Mouse (Mus musculus) heart, adult 2 months (tissue): ENCODE measurements around the gene 1700080O16Rik.

Experiments used
- CTCF ChIP-seq: fragments of 200-600 bp; IDR thresholded peaks from 2 replicates; pipeline ENCODE4 v1.8.1; 2022; ENCODE audit warnings: antibody characterized with exemption, mild to moderate bottlenecking, moderate library complexity
- EP300 ChIP-seq: fragments of 200-500 bp; IDR thresholded peaks from 2 replicates; pipeline ENCODE4 v1.6.1; 2011; ENCODE audit warnings: low read depth, low read length, control low read depth; ENCODE audit not compliant: insufficient read depth

DNA sequence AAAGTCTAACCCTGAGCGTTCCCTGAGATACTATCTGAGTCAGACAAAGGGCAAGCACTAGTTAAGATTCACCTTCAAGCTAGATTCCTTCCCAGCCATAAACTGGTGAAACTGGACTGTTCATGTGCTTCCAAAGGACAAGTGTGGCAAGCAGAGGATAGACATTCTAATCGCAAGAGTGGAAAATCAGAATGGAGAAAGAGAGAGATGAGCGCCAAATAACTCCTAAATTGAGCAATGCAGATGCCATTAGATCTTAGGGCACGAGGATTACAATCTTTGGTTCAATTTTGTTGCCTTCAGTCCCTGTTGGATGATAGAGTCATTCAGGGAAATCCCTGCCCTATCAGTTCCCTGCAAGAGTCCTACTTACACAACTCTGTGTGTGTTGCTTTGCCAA, 53.5 kb downstream of the 1700080O16Rik start:
- TF ChIP-seq CTCF (no peak), EP300 (no peak)
